Mouse (Mus musculus) G1E (cell line): ENCODE measurements at regions not wholly inside any gene's neighbourhood (a gene's known extent, or its start where the extent isn't known, plus 50 kb on each side); places are given as distances from the start of the nearest gene placed in this dataset.

ENCODE experiments used
- CTCF ChIP-seq: IDR thresholded peaks from 2 replicates; pipeline ENCODE4 v1.5.1; 2012; ENCODE audit warnings: low read depth, low read length, inconsistent platforms, mixed read lengths
- GATA1 ChIP-seq: IDR thresholded peaks from 2 replicates; pipeline ENCODE4 v1.6.1; 2012; ENCODE audit warnings: borderline replicate concordance, low read length, inconsistent platforms, mixed read lengths
- POLR2AphosphoS5 ChIP-seq: IDR thresholded peaks from 2 replicates; pipeline ENCODE4 v1.6.1; 2012; ENCODE audit warnings: low read depth, low read length, inconsistent platforms; ENCODE audit not compliant: insufficient replicate concordance
- TAL1 ChIP-seq: conservative IDR thresholded peaks from 2 replicates; pipeline ENCODE4 v1.6.1; 2012; ENCODE audit warnings: low read depth, low read length, inconsistent platforms, mixed read lengths

GRCm38 (mm10) chr13:44065741-44066185 is 281.2 kb downstream of the Cd83 start:
- TF ChIP-seq CTCF (no peak), GATA1 (no peak), POLR2AphosphoS5 (no peak), TAL1 (no peak)
